Mouse (Mus musculus) kidney, adult 2 months (tissue): Measurements from ENCODE around the gene Mepe.

ENCODE experiments used
- CTCF ChIP-seq: fragments of 200-500 bp; conservative IDR thresholded peaks from 2 replicates; pipeline ENCODE4 v1.5.1; 2011; ENCODE audit warnings: low read depth, mild to moderate bottlenecking, control low read depth, low read length, moderate library complexity, mixed read lengths; ENCODE audit not compliant: insufficient read depth, insufficient read length
- POLR2A ChIP-seq: fragments of 200-500 bp; IDR thresholded peaks from one replicate; pipeline ENCODE4 v1.6.1; 2011; ENCODE audit warnings: low read depth, low read length, control low read depth

DNA sequence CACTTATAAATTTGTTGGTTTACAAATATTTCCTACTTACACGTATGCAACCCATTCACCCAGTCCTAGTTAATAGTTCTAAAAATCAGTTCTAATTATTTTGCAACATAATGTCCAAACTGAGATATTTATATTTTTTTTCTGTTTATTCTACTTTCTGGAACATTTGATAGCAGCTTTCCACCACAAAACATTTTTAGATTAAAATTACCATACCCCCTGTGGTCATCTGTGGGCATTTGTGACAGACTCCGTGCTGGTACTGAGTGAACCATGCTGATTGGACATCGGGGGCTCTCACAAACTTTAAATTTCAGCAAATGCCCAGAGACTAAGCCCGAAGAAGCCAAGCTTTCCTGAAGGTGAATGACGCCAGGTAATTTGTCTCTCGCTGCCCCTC is at the start of gene Mepe:
- no peak for TF ChIP-seq POLR2A
- no peak for TF ChIP-seq CTCF
